Mouse (Mus musculus) layer of hippocampus, adult 2 months (tissue): ENCODE data around the gene Xlr5b. TPM values are rescaled to one million over a fixed set of nuclear protein-coding genes. Genes with fewer than 3 reads are reported as not detected.
"Not testable (repeated sequence)": the region's sequence is repeated elsewhere in the genome, so short reads cannot be mapped to it uniquely, and the experiment has no call there.

Source experiments
- DNase-seq, 2 experiments: peaks; one replicate each; pipeline ENCODE4 v3.0.0; 2022; ENCODE audit warnings: low spot score in 2 of 2
- H3K27ac ChIP-seq: fragments of 200-600 bp; 2 replicates; pipeline ENCODE4 v1.8.1; 2022
- H3K4me3 ChIP-seq: fragments of 200-600 bp; 2 replicates; pipeline ENCODE4 v1.8.1; 2022; ENCODE audit warnings: mild to moderate bottlenecking
- long read RNA-seq, 2 experiments: library from polyadenylated mRNA; stranded (forward); transcript quantifications; one replicate each; pipeline ENCODE4 v2.0.0; 2021; ENCODE audit warnings: borderline mapping rate in 2 of 2
- total RNA-seq, 2 experiments: library from RNA; stranded (reverse); gene quantifications; 2 replicates each; pipeline ENCODE4 v1.2.3; 2021

The Xlr5b gene
- total RNA-seq: not detected
- long read RNA-seq, experiment 1: 0 reads
- long read RNA-seq, experiment 2: 0 reads

DNA sequence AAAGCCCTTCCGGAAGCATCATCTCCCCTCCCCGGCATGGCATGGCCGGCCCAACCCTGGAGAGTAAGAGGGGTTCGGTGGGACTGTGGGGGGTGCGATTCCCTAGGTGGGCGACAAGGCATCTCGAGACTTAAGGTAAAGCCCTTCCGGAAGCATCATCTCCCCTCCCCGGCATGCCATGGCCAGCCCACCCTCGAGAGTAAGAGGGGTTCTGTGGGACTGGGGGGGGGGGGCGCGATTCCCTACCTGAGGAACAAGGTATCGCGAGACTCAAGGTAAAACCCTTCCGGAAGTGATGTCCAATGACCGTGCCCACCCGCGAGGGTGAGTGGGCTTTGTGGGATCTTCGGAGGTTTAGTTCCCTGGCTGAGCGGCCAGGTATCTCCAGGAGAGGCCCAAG, at the start of gene Xlr5b:
Xlr5b (plus strand) TSS at position 301 of the 400 bp plus-strand sequence.
- H3K27ac ChIP-seq, DNase-seq, H3K4me3 ChIP-seq: not testable (repeated sequence)

DNA sequence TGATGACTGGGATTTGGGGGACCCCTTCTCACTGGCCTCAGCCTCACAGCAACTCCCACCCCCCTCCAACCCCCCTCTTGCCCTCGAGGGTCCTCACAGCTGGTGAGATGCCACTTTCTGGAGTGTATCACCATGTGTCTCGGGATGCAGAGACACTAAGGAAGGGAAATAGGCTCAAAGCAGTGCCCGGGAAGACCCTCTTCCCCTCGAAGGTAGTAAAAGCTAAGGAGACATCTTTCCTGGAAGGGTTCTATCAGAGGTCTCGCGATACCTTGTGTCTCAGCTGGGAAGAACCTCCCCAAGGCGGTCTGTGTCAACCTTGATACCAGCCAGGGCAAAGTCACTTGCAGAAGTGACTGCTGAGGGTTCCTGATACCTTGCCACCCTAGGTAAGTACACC, 31.8 kb upstream of the Xlr5b start, which contains the start of gene Gm14685:
Gm14685 (plus strand) TSS at position 301 of the 400 bp plus-strand sequence.
- DNase-seq, H3K27ac ChIP-seq, H3K4me3 ChIP-seq: not testable (repeated sequence)

DNA sequence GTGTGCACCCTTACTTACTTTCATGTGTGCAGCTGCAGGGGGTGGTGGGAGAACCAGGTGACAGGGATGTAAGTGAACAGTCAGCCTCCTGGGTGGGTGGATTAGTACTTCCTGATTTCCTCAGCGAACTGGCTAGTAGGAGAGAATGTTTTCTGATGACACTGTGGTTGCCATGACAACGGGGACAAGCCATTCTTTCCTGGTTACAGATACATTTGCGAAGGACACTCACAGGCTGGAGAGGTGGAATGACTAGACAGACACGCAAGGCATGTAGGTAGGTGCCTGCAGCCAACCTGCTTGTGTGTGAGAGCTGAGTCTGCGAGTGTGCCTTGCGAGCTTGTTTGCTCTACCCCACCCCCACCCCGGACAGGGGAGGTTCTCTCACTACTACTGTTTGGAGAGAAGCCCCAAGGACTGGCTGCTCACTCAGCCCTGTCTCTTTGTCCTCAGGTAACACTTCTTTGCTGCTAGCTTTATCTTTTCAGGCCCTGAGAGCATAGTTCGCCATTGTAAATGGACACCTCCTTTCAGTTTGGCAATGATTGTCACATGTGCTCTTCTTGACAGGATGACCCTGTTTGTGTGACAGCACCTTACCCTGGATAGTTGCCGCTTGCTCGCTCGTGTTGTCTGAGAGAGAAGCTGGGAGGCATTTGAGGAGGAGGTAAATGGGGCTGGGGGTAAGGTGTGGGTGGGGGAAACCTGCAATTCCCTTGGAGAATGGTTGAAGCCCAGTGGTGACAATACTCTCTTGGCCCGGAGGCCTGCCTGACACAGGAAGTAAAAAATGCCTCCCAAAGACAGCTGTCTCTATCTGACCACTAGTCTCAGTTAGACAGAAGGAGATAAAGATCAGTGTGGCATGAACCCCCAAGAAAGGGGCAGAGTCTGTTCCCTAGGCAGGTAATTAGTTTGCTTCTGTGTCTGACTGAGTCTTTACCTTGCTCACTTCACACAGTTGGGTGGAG, 25.5 kb upstream of the Xlr5b start:
- DNase-seq: not testable (repeated sequence)

DNA sequence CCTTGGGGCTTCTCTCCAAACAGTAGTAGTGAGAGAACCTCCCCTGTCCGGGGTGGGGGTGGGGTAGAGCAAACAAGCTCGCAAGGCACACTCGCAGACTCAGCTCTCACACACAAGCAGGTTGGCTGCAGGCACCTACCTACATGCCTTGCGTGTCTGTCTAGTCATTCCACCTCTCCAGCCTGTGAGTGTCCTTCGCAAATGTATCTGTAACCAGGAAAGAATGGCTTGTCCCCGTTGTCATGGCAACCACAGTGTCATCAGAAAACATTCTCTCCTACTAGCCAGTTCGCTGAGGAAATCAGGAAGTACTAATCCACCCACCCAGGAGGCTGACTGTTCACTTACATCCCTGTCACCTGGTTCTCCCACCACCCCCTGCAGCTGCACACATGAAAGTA, 5.4 kb upstream of the Xlr5b start:
- not testable (repeated sequence) for H3K27ac ChIP-seq, DNase-seq, H3K4me3 ChIP-seq

More for the DNA sequence above, 25.5 kb upstream of the Xlr5b start:
- not testable (repeated sequence) for H3K27ac ChIP-seq, H3K4me3 ChIP-seq

DNA sequence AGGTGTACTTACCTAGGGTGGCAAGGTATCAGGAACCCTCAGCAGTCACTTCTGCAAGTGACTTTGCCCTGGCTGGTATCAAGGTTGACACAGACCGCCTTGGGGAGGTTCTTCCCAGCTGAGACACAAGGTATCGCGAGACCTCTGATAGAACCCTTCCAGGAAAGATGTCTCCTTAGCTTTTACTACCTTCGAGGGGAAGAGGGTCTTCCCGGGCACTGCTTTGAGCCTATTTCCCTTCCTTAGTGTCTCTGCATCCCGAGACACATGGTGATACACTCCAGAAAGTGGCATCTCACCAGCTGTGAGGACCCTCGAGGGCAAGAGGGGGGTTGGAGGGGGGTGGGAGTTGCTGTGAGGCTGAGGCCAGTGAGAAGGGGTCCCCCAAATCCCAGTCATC, 754 bp downstream of the Xlr5b start, which contains the start of gene DXBay18:
DXBay18 (minus strand) TSS at position 101 of the 400 bp plus-strand sequence.
- not testable (repeated sequence) for H3K27ac ChIP-seq, H3K4me3 ChIP-seq, DNase-seq

DNA sequence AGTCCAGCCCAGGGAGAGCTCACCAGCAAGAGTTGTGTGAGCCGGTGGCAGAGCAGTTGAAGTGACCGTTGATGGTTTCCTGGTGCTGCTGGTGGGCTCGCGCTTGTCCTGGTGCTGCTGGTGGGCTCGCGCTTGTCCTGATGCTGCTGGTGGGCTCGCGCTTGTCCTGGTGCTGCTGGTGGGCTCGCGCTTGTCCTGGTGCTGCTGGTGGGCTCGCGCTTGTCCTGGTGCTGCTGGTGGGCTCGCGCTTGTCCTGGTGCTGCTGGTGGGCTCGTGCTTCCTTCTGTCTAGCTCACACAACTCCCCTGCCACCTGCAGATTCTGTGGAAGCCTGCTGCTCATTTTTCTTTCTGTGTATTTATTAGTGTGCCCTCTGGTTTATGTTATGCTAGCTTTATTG, 28.3 kb downstream of the Xlr5b start, which contains the start of gene Spin2d:
Spin2d (minus strand) TSS at position 101 of the 400 bp plus-strand sequence.
- not testable (repeated sequence) for H3K4me3 ChIP-seq, DNase-seq, H3K27ac ChIP-seq

DNA sequence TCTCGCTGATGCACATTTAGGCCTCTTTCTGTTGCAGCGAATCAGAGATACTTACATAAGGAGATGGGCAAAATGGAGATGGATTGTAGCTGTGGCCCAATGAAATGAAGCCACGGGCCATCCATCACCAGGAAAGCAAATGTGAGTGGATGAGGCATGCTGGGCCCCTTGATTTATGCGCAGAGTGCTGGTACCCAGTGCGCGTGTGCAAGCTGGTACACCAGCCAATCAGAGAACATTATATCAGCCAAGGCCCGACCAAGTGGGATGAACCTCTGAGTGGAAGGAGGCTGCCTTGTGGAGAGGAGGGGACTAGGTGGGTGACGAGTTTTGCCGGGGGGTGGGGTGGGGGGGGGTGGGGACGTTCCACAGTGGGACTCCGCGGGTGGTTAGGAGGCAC, 43.3 kb downstream of the Xlr5b start, which contains the start of gene Xlr3b:
Xlr3b (plus strand) TSS at position 274 of the 400 bp plus-strand sequence.
- H3K27ac ChIP-seq, DNase-seq, H3K4me3 ChIP-seq: not testable (repeated sequence)

Other genes starting within 250 kb of the Xlr5b start
- 10 to 100 TPM; 49.0 to 55.4 TPM for gene Cetn2, start 230.4 kb upstream of the Xlr5b start, total RNA-seq
- 10 to 100 TPM; 21.3 to 22.1 TPM for gene Nsdhl, start 230.2 kb upstream of the Xlr5b start, total RNA-seq
- gene Zfp185, start 161.5 kb upstream of the Xlr5b start, total RNA-seq: 1 to 10 TPM; 1.4 to 1.5 TPM
- under 1 TPM in 1 of 2 experiments, not detected in 1; 0.54 TPM for gene Pnma5, start 111.7 kb upstream of the Xlr5b start, total RNA-seq
- 10 to 100 TPM; 20.3 to 23.3 TPM for gene Pnma3, start 84.0 kb upstream of the Xlr5b start, total RNA-seq
- not detected for gene Xlr4a, start 66.3 kb upstream of the Xlr5b start, total RNA-seq
- gene Xlr3a, start 51.7 kb upstream of the Xlr5b start, total RNA-seq: 1 to 10 TPM in 1 of 2 experiments, not detected in 1; 1.7 TPM
- gene Gm14685, start 31.7 kb upstream of the Xlr5b start, total RNA-seq: 1 to 10 TPM; 2.9 to 3.1 TPM
- under 1 TPM in 1 of 2 experiments, not detected in 1; 0.91 TPM for gene DXBay18, start 654 bp downstream of the Xlr5b start, total RNA-seq
- not detected for gene Spin2d, start 28.2 kb downstream of the Xlr5b start, total RNA-seq
- gene Xlr3b, start 43.4 kb downstream of the Xlr5b start, total RNA-seq: 1 to 10 TPM in 1 of 2 experiments, under 1 TPM in 1; 0.15 to 1.7 TPM
- gene Xlr4b, start 65.5 kb downstream of the Xlr5b start, total RNA-seq: not detected
- 10 to 100 TPM; 12.9 to 14.0 TPM for gene F8a, start 79.5 kb downstream of the Xlr5b start, total RNA-seq
- not detected for gene Xlr4c, start 94.3 kb downstream of the Xlr5b start, total RNA-seq
- gene Xlr3c, start 116.6 kb downstream of the Xlr5b start, total RNA-seq: not detected
- not detected for gene Xlr5a, start 144.2 kb downstream of the Xlr5b start, total RNA-seq
- gene Xlr5c, start 144.2 kb downstream of the Xlr5b start, total RNA-seq: not detected
- not detected for gene Gm45015, start 188.0 kb downstream of the Xlr5b start, total RNA-seq
- gene Zfp275, start 193.8 kb downstream of the Xlr5b start, total RNA-seq: 10 to 100 TPM; 11.0 to 11.9 TPM
- not detected for gene Gm18336, start 249.9 kb downstream of the Xlr5b start, total RNA-seq